Mouse (Mus musculus) lung, postnatal 0 days (tissue): ENCODE results near the gene Dnajb12.

Source experiments
- CTCF ChIP-seq: IDR thresholded peaks from 2 replicates; pipeline ENCODE4 v1.5.1; 2016; ENCODE audit warnings: antibody characterized with exemption, mild to moderate bottlenecking
- EP300 ChIP-seq: IDR thresholded peaks from 2 replicates; pipeline ENCODE4 v1.6.1; 2016; ENCODE audit warnings: antibody characterized with exemption, mild to moderate bottlenecking, control low read depth

GRCm38 (mm10) chr10:59885174-59886080 is 6.1 kb downstream of the Dnajb12 start:
- no peak for TF ChIP-seq CTCF
- no peak for TF ChIP-seq EP300
